In genomic region chr11:95352686-95353085, GRCm38 (mm10) we compare ENCODE assay signal across 24 mouse cellular contexts. TPM values are rescaled to one million over a fixed set of nuclear protein-coding genes. Genes with fewer than 3 reads are reported as not detected.
DNase-seq lines count a peak whose midpoint lies in the region; ATAC-seq lines count a peak whose summit lies in the region.
"Had no signal": no experiment of that assay in that cellular context is flagged by ENCODE, and none has a peak within 500 bp of the region (broad histone marks: within the 10 kb centered on the region; RNA-seq: fewer than 3 reads in every experiment).

No protein-coding gene starts in this region.

- DNase-seq in liver, embryonic 13.5 days: no peak
- no peak for DNase-seq in liver, embryonic 11.5 days (ENCODE audit: low spot score)
- peak; percentile 45 for DNase-seq in thymus, postnatal 14 days
- DNase-seq in thymus, postnatal 10 days (ENCODE audit: low spot score in 2 of 2): no peak
- DNase-seq in naive thymus-derived CD4-positive, alpha-beta T cell, adult 2 months (ENCODE audit: low read depth): peak; percentile 42
- DNase-seq in natural killer cell, adult 2 months (ENCODE audit: low spot score in 2 of 2): no peak
- DNase-seq: adrenal gland, adult 2 months; cerebellum, adult 11-12 months; cerebellum, postnatal 10 days; gastrocnemius, adult 2 months; kidney, postnatal 36 days; layer of hippocampus, adult 9-11 months had no signal

- H3K27ac ChIP-seq in liver, embryonic 13.5 days: peak overlapping the region; percentile 100
- H3K27ac ChIP-seq in liver, embryonic 11.5 days (ENCODE audit: low read depth, low read length): no peak overlapping the region
- H3K27ac ChIP-seq: embryonic facial prominence, embryonic 13.5 days; gastrocnemius, adult 2 months; heart, embryonic 10.5 days; hindbrain, embryonic 10.5 days; intestine, embryonic 15.5 days; lung, embryonic 15.5 days; macrophage; midbrain, embryonic 15.5 days had no signal

- H3K27me3 ChIP-seq in erythroblast, embryonic 14.5 days (ENCODE audit: control insufficient read depth): no peaks in the 10 kb centered on the region
- H3K27me3 ChIP-seq in liver, embryonic 13.5 days: no peaks in the 10 kb centered on the region
- no peaks in the 10 kb centered on the region for H3K27me3 ChIP-seq in liver, embryonic 11.5 days (replicated peaks; ENCODE audit: control insufficient read depth, insufficient read depth, low read length)
- H3K27me3 ChIP-seq: embryonic facial prominence, embryonic 13.5 days; intestine, embryonic 15.5 days; lung, embryonic 15.5 days; midbrain, embryonic 15.5 days had no signal

- peaks cover 95% of the 10 kb centered on the region for H3K4me1 ChIP-seq in erythroblast, embryonic 14.5 days (ENCODE audit: control insufficient read depth)
- peaks cover 96% of the 10 kb centered on the region for H3K4me1 ChIP-seq in liver, embryonic 13.5 days (replicated peaks)
- peaks cover 40% of the 10 kb centered on the region for H3K4me1 ChIP-seq in liver, embryonic 11.5 days (replicated peaks; ENCODE audit: control insufficient read depth, insufficient read depth, low read length)

- H3K4me2 ChIP-seq in liver, embryonic 13.5 days: peak overlapping the region; percentile 10
- H3K4me2 ChIP-seq in liver, embryonic 11.5 days: no peak overlapping the region
- H3K4me2 ChIP-seq: embryonic facial prominence, embryonic 13.5 days; intestine, embryonic 15.5 days; lung, embryonic 15.5 days; midbrain, embryonic 15.5 days had no signal

- no peaks in the 10 kb centered on the region for H3K9me3 ChIP-seq in erythroblast, embryonic 14.5 days (ENCODE audit: control insufficient read depth, low read length)
- H3K9me3 ChIP-seq in liver, embryonic 13.5 days (replicated peaks): no peaks in the 10 kb centered on the region
- no peaks in the 10 kb centered on the region for H3K9me3 ChIP-seq in liver, embryonic 11.5 days (ENCODE audit: control insufficient read depth, low read length)
- H3K9me3 ChIP-seq: embryonic facial prominence, embryonic 13.5 days; G1E; heart, embryonic 10.5 days; hindbrain, embryonic 10.5 days; intestine, embryonic 15.5 days; lung, embryonic 15.5 days; midbrain, embryonic 15.5 days had no signal

- H3K36me3 ChIP-seq in erythroblast, embryonic 14.5 days (ENCODE audit: control insufficient read depth): peaks cover 100% of the 10 kb centered on the region
- peaks cover 91% of the 10 kb centered on the region for H3K36me3 ChIP-seq in liver, embryonic 13.5 days
- peaks cover 9% of the 10 kb centered on the region; the same call in 1 of the 2 replicates for H3K36me3 ChIP-seq in liver, embryonic 11.5 days (ENCODE audit: control insufficient read depth, insufficient read depth, low read length)
- H3K36me3 ChIP-seq: midbrain, embryonic 15.5 days had no signal

- WGBS in liver, embryonic 13.5 days (ENCODE audit: insufficient replicate concordance): 61% methylated on average over 2 of the region's 2 CpGs
- 82% methylated on average over 2 of the region's 2 CpGs for WGBS in liver, embryonic 11.5 days

- H3K4me3 ChIP-seq in erythroblast, embryonic 14.5 days (replicated peaks): peak overlapping the region; percentile 10
- H3K4me3 ChIP-seq in liver, embryonic 13.5 days (replicated peaks): 0 out of 2 replicates have a peak overlapping the region, but pooled peaks have one; percentile 5
- H3K4me3 ChIP-seq in liver, embryonic 11.5 days (ENCODE audit: low read depth, low read length): no peak overlapping the region
- H3K4me3 ChIP-seq: embryonic facial prominence, embryonic 13.5 days; gastrocnemius, adult 2 months; heart, embryonic 10.5 days; hindbrain, embryonic 10.5 days; intestine, embryonic 15.5 days; lung, embryonic 15.5 days; midbrain, embryonic 15.5 days had no signal

- H3K9ac ChIP-seq in liver, embryonic 13.5 days: peak overlapping the region; percentile 44; the same call in 1 of the 2 replicates
- no peak overlapping the region for H3K9ac ChIP-seq in liver, embryonic 11.5 days (ENCODE audit: low read depth, low read length)
- H3K9ac ChIP-seq: embryonic facial prominence, embryonic 13.5 days; intestine, embryonic 15.5 days; lung, embryonic 15.5 days; midbrain, embryonic 15.5 days had no signal

- ATAC-seq in erythroblast, adult 5-6 weeks (replicated peaks; ENCODE audit: low FRiP score, poor library complexity, severe bottlenecking): no peak
- no peak for ATAC-seq in liver, embryonic 13.5 days (ENCODE audit: low read depth)
- no peak for ATAC-seq in liver, embryonic 11.5 days (replicated peaks; ENCODE audit: low FRiP score)
- ATAC-seq: forebrain, embryonic 14.5 days; hindbrain, embryonic 16.5 days; intestine, embryonic 15.5 days; midbrain, embryonic 15.5 days had no signal

RNA-seq across cellular contexts. Expression of gene Fam117a, which starts 15.9 kb away (rescaled TPM):
- polyA plus RNA-seq in erythroblast, embryonic 14.5 days (2012): 184 and 248 TPM in 2 replicates
- 321 and 423 TPM in 2 replicates for total RNA-seq in erythroblast, adult 5-6 weeks (2015; ENCODE audit: low replicate concordance)
- 386 and 450 TPM in 2 replicates for total RNA-seq in erythroblast, adult 5-6 weeks (2017; ENCODE audit: low replicate concordance)
- 58.0 and 64.5 TPM in 2 replicates for polyA plus RNA-seq in liver, embryonic 13.5 days (2015; fragmentation: Nextera tagmentation; extraction: Ambion mirVana)
- 41.3 and 44.9 TPM in 2 replicates for polyA plus RNA-seq in liver, embryonic 11.5 days (2014; fragmentation: Nextera tagmentation; extraction: Ambion mirVana)

RNA-seq across cellular contexts. Expression of gene Slc35b1, which starts 31.8 kb away (rescaled TPM):
- 0.78 and 0.98 TPM in 2 replicates for polyA plus RNA-seq in erythroblast, embryonic 14.5 days (2012)
- total RNA-seq in erythroblast, adult 5-6 weeks (2015; ENCODE audit: low replicate concordance): 20.8 and 23.0 TPM in 2 replicates
- 31.4 and 40.6 TPM in 2 replicates for total RNA-seq in erythroblast, adult 5-6 weeks (2017; ENCODE audit: low replicate concordance)
- 54.7 and 58.1 TPM in 2 replicates for polyA plus RNA-seq in liver, embryonic 13.5 days (2015; fragmentation: Nextera tagmentation; extraction: Ambion mirVana)
- 78.8 and 86.8 TPM in 2 replicates for polyA plus RNA-seq in liver, embryonic 11.5 days (2014; fragmentation: Nextera tagmentation; extraction: Ambion mirVana)

RNA-seq across cellular contexts. Expression of gene Kat7, which starts 42.6 kb away (rescaled TPM):
- polyA plus RNA-seq in erythroblast, embryonic 14.5 days (2012): 1.3 and 1.4 TPM in 2 replicates
- total RNA-seq in erythroblast, adult 5-6 weeks (2015; ENCODE audit: low replicate concordance): 33.8 and 39.3 TPM in 2 replicates
- 41.5 and 65.5 TPM in 2 replicates for total RNA-seq in erythroblast, adult 5-6 weeks (2017; ENCODE audit: low replicate concordance)
- 33.4 and 39.7 TPM in 2 replicates for polyA plus RNA-seq in liver, embryonic 13.5 days (2015; fragmentation: Nextera tagmentation; extraction: Ambion mirVana)
- 65.4 and 72.5 TPM in 2 replicates for polyA plus RNA-seq in liver, embryonic 11.5 days (2014; fragmentation: Nextera tagmentation; extraction: Ambion mirVana)

Comparison
In these comparisons a context has a peak if more than half of its experiments do, and no peak if none do; other contexts are left out.
1. DNase-seq: peak in thymus, postnatal 14 days (single experiment) and naive thymus-derived CD4-positive, alpha-beta T cell, adult 2 months (single experiment); none in liver, embryonic 13.5 days (single experiment), liver, embryonic 11.5 days (single experiment), thymus, postnatal 10 days (0 of 2) and natural killer cell, adult 2 months (0 of 2).
2. RNA of gene Slc35b1, which starts 31.8 kb away (polyA plus RNA-seq): 78.8 to 86.8 TPM in liver, embryonic 11.5 days and 54.7 to 58.1 TPM in liver, embryonic 13.5 days; 0.78 to 0.98 TPM in erythroblast, embryonic 14.5 days; every median in the first group is over 10 times any median in the second.
3. RNA of gene Kat7, which starts 42.6 kb away (polyA plus RNA-seq): 65.4 to 72.5 TPM in liver, embryonic 11.5 days and 33.4 to 39.7 TPM in liver, embryonic 13.5 days; 1.3 to 1.4 TPM in erythroblast, embryonic 14.5 days; every median in the first group is over 10 times any median in the second.